Mouse (Mus musculus) urinary bladder, postnatal 4 days (tissue): Measurements from ENCODE around the gene Tmem203.
A peak's percentile ranks its signal among the peaks of the same experiment; 100 is the strongest.

Experiments used
- DNase-seq, 2 experiments: peaks; one replicate each; pipeline ENCODE4 v3.0.0; 2021 to 2022; ENCODE audit warnings: low spot score in 2 of 2

Gene Tmem203

DNA sequence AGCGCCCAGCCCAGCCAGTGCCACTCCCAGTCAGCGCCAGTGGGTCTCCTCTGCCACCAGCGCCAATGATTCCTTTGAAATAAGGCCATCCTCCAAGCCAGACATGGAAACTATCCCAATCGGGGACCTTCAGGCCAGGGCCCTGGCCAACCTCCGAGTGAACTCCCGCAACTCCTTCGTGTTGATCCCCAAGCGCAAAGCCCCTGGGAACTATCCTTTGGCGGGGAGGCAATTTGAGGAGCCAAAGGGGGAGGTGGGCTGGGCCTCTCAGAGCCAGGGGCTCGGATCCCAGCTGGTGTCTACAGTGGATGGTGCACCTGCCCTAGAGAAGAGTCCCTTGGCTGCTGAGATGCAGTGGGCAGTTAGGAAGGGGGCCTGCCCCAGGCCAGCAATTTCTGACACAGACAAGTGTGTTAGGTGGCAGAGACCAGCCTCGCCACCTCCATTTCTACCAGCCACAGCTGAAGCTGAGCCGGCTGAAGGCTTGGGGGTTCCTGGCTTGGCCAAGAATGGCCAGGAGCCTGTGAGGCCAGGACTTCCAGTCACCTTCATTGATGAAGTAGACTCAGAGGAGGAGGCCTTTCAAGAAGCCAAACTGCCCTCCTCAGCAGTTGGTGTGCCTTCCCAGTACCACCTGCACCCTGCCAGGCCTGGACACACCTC is 8.5 kb downstream of the Tmem203 start:
- no peak for DNase-seq

DNA sequence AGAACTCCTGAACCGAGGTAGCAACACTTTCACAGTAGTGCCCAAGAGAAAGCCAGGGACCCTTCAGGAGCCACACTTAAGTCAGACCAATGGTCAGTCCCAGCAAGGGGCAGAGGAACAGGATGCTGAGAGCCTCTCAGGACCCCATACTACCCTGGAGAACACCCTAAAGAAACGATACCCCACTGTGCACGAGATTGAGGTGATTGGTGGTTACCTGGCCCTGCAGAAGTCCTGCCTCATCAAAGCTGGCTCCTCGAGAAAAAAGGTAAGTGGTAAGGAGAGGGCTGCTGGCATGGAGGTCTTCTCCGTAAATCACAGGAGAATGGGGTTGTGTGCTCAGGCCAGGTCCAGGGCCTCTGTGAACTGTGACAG is 9.0 kb downstream of the Tmem203 start:
- no peak for DNase-seq

DNA sequence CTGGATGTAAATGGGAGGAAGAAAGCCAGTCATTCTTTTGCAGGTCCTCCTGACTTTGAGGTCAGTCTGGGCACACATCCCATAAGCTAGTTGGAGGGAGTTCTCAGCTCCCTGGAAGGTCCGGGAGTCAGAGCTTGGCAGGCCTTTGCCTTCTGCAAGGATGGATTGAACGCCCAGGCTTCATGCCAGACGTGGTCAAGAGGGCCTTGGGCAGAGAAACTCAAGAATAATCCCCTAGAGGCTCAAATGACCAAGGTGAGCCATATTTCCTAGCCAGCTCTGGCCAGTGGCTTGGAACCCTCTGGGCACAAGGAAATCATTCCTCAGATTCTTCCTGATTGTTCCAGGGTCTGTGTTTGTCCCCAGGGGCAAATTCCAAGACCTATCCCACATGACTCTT is 9.6 kb downstream of the Tmem203 start:
- DNase-seq, result no peak

DNA sequence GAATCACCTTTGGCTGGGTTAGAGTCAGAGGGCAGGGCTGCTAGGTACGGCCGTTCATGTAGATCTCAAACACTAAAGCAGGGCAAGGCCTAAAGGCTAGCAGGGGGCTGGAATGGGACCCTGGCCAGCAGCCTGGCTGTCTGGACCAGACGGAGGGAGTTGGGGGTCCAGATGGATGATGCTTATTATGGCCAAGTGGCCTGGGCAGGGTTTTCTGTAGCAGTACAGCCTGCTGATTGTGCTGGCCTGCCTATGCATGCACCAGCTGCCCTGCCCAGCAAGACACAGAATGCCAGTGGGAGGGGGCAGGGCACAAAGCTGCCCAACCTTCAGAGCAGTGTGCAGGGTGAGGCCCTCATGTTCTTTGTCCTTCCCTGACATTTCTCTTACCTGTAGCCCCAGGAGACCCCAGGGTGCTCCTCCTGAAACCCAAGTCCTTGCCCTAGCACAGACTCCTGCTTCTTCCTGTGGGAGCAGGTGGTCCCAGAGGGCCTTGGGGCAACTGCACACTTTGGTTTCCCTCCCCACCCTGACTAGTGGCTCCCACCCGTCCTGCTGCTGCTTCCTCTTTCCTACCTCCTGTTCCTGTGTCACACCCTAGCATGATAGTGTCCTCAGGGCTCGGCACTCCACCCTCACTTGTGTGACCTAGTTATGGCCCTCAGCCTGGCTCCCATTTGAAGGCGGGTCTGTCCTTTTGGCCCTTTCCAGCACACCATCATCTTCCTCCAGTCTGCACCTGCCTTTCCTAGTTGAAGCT is 10.8 kb downstream of the Tmem203 start:
- DNase-seq, result no peak

DNA sequence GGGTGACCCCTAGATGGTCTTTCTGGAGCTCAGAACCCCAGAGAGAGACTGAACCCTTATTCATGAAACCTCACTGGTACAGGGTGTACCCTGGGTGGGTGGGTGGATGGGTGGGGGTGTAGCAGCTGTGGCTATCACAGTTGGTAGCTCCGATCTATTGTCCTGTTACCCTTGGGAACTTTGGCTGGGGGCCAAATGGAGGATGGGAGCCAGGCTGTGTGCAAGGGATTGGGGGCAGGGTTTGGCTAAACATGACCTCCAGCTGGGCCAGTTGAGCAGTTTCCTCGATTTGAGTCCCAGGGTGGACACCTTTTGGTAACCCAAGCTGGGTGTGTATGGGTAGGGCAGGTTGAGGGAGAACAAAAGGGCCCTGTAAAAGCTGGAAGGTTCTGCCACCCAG is 11.5 kb downstream of the Tmem203 start:
- no peak for DNase-seq

DNA sequence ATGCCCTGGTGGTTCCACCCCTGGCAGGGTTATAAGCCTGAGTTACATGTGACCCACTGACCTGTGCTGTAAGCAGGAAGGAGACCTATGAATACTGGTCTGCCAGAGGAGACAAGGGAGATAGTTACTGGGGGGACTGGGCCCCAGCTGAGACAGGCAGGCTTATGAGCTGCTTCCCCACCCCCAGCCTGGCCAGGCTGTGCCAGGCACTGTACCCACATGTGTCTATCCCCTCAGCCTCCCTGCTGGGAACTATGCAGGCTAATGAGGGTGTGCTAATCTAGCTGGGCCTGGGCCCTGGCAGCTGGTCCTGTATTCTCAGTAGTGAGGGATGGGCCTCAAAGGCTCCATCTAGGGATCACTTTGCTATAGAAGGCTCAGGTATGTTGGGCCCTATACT is 12.0 kb downstream of the Tmem203 start:
- no peak for DNase-seq

DNA sequence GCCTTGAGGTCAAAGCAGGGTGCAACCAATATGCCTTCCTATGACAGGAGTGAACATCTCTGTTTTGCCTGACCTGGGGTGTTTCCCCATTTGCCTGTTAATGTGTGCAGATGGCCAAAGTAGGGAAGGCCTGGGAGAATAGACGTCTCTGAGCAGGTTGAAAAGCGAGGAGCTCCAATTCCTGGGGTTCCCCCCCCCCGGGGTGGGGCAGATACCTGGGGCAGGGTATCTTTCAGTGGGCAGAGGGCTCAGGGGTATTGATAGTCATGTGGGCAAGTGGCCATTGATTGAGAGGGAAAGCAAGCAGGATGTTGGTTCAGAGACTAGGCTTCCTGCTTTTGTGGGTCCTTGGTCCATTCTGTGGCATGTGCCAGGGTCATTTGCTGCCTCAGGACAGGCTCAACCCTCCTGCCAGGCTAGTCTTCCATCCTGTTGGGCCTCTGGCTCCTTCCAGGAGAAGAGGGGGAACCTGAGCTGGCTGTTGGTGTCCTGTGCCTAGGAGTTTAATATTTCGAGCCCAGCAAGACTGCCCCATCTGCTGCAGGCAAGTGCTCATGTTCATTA is 12.6 kb downstream of the Tmem203 start:
- no peak for DNase-seq

DNA sequence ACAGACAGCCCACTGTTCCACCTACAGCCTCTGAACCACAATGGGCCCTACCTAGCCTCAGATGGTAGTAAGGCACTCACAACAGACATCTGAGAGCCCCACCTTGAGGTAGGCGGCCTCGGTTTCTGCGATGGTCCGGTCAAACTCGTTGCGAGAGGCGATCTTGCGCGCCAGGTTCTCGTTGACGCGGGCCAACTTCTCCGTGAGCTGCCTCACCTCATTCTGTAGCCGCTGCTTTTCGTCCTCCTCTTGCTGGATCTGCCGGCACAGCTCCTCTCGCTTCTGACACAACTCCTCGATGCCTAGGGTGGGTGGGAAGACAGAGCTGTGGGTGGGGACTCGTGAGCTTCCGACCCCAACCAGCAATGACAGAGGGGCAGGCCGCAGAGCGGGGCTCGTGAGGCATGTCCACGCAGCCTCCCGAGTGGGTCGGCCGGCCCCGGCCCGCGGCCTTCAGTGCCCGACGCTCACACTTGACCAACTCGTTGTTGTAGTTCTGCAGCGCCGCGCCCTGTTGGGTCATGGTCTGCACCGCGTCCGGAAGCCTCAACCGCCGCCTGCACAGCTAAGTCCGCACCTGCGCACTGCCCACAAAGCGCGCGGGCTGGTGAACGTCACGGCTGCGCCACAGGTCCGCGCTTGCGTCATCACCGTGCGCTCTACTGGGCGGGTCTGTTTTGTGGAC is 16.7 kb downstream of the Tmem203 start, which contains the start of the genes Ssna1 and Anapc2:
Ssna1 (minus strand) TSS at position 612 of the 685 bp plus-strand sequence.
Anapc2 (plus strand) TSS at position 652 of the 685 bp plus-strand sequence.
- peak; percentile 95 to 98 for DNase-seq

DNA sequence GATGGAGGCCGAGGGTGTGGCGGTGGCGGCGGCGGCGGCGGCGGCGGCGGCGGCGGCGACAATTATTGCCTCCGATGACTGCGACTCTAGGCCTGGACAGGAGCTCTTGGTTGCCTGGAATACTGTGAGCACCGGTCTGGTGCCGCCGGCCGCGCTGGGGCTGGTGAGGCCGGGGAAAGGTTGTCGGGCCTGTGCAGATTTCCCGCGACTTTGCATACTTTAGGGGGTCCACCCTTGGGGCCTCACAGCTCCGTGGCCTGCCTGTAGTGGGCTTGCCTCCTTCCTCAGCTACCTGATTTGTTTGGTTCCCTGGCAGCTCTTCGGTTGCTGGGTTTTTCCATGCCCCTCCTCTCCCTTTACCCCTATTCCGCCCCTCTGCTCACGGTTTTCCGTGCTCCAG is 17.3 kb downstream of the Tmem203 start:
- DNase-seq, result no peak

DNA sequence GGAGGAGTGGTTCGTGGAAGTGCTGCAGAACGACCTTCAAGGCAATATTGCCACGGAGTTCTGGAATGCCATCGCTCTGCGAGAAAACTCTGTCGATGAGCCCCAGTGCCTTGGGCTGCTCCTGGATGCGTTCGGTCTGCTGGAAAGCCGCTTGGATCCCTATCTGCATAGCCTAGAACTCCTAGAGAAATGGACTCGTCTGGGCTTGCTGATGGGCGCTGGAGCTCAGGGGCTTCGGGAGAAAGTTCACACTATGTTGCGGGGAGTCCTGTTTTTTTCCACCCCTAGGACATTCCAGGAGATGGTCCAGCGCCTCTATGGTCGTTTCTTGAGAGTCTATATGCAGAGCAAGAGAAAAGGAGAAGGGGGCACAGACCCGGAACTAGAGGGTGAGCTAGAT is 17.8 kb downstream of the Tmem203 start:
- DNase-seq, result no peak

DNA sequence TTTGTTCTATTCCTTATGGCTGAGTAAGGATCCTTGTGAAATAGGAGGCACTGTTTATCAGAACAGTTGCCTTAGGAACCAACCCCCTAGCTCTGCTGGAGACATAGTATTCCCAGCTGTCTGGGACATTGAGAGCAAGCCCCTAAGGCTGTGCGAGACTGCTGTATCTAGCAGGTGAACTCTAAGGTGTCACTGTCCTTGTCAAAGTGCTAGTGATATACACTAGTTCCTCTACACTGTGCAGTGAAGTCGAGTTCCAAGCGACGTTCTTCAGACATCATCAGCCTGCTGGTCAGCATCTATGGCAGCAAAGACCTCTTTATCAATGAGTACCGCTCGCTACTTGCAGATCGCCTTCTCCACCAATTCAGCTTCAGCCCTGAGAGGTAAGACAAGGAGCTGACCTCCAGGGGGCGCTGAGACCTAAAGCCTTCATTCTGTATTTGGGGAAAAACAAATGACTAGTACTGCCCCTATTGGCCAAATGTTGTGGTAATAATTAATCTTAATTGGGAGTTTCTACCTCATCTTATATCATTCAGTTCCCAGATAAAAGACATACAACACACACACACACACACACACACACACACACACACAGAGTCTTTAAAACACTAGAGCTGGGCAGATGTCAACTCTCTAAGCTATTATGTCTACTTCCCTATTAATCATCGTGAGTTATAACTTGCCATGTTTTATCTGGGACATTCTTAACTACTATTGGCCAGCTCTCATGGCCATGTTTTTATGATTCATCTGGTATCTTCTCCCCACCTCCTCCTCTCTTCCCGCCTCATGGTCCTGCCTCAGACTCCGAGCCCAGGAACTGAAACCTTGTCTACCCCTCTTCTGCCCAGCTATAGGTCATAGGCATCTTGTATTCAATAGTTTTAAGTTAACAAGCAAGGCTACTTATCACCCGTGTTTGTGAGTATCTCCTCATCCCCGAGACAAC is 24.0 kb downstream of the Tmem203 start:
- DNase-seq, result peak; percentile 66 to 86

DNA sequence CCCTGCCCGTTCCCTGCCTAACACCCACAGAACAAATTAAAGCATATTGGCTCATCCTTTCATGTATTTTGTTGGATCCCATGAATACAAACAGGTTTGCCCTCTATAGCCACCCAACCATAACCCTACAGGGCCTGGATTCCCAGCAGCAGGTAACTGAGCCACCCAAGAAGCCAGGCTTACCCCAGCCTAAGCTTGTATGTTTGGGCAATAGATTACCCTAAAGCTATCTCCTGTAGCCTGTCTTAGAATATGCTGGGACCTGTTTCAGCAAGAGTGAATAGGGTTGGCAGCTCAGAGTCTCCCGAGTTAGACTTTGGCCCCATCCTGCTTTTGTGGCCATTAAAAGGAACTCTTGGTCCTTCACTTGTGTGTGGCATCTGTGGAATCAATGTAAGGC is 30.3 kb downstream of the Tmem203 start:
- DNase-seq, result no peak

DNA sequence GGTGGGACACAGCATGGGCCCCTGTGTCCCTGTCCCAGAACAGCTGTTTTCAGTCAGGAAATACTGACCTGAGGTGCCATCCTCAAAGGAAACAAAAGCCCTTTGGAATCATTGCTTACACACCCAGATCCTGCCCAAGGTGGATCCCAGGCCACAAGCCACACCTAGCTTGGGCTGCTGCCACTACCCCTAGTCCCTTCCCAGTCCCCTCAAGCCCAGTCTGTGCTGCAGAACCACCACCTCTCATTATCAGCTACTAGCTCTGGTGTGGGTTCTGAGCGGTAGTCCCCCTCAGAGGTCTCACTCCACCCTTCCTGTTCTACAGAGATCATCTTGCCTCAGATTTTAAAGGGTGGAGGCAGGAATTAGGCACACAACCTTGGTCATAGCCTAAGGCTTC is 31.1 kb downstream of the Tmem203 start:
- DNase-seq, result no peak

DNA sequence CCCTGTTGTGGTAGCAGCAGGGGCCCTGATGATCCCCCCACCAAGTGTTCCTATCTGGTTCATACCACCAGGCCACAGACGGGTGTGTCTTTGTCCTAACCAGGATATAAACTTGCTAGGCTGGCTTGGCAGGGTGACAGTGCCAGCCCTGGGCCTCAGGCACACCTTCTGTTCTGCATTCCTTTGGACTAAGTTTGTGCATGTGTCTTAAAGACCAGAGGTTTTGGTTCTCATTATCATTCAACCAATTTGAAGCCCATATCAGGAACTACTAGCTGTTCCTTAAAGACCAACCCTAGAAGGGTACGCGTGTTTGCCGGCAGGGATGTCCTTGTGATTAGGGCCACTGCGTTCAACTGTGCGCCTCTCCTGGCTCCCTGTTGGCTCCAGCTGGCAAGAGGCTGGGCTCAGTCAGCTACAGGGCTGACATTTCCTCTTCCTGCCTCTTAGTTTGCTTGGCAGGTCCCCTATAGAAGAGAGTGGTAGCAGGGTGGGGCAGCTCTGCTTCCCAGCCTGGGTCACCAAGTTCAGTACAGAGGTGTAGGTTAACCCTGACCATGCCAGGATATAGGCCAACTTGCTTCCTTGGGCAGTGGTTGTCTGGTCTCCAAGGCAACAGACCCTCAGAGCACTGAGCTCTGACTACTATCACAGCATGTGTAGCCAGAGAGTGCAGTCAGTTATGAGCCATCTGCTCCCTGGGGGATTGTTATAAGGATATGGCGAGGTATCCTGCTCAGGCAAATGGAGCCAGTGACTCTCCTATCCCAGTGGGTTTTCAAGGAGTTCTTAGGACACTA is 31.8 kb downstream of the Tmem203 start:
- no peak for DNase-seq

DNA sequence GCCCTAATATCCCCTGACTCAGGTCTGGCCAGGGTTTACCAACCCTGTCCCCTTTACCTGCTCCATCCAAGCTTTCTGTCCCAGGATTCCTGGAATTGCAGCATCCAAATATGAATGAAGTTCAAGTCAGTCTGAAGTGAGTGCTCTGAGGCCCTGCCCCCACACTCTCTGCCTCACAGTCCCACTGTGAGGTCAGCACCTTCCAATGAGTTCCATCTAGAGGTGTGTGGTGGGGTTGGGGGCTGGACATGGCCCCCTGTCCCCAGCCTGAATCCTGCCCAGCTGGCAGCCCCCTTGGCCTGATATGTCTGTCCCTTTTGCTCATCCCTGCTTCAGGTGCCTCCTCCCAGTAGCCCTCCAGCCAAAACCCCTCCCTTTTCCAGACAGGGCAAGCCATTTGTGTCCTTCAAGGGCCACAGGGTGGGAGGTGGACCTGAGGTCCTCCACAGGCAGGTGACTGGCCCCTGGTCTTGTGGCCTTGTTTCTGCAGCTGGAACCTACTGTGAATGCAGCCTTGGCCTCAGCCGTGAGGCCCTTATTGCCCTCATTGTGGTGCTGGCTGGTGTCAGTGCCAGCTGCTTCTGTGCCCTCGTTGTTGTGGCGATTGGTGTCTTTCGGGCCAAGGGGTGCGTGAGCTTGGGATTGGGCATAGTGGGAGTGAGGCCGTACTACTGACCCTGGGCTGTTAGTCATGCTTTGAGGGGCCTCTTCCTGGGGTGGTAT is 32.8 kb downstream of the Tmem203 start, which contains the start of gene Tmem210:
Tmem210 (plus strand) TSS at position 219 of the 723 bp plus-strand sequence.
- no peak for DNase-seq

DNA sequence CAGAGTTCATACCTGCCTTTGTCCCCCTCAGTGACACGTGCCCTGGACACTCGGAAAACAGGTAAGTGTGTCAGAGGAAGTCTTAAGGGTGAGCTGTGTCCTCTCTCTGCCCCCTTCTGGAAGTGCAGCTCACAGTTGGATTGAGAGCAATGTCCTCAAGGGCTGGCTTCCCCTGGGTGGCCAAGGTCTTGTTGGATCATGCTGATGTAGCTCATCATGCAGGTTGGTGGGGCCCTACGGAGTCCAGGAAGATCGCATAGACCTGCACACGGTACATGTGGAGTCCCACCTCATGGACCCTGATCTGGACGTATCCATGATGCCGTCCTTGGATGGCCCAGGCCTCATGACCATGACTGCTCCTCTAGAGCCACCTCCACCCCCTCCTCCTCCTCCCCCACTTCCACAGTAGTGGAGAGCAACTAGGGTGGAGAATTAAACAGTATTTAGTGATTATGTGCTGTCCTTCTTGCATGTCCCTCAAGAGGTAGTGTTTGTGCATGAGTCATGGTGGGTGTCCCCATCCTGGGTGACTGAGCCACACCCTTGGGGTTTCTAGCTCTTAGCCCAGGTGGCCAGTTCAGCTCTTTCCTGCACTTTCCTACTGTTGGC is 33.6 kb downstream of the Tmem203 start:
- no peak for DNase-seq

DNA sequence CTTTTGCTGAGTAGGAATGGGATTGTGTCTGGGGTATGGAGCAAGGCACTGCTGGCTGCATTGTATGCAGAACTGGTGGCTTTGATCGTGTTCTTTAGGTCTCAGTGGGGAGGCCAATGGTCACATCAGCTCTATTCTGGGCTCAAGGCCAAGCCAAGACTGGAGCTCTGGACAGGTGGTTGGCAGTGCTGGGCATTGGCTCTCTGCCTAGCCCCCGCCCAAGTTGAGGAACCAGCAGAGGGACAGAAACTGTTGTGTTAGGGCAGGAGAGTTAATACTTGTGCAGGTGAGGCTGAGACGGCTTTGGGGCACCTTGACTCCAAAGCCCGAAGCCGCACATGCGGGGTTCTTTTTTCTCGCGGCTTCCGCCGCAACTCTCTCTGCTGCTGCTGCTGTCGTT is 34.4 kb downstream of the Tmem203 start, which contains the start of gene Lrrc26:
Lrrc26 (plus strand) TSS at position 265 of the 400 bp plus-strand sequence.
- DNase-seq, result no peak

DNA sequence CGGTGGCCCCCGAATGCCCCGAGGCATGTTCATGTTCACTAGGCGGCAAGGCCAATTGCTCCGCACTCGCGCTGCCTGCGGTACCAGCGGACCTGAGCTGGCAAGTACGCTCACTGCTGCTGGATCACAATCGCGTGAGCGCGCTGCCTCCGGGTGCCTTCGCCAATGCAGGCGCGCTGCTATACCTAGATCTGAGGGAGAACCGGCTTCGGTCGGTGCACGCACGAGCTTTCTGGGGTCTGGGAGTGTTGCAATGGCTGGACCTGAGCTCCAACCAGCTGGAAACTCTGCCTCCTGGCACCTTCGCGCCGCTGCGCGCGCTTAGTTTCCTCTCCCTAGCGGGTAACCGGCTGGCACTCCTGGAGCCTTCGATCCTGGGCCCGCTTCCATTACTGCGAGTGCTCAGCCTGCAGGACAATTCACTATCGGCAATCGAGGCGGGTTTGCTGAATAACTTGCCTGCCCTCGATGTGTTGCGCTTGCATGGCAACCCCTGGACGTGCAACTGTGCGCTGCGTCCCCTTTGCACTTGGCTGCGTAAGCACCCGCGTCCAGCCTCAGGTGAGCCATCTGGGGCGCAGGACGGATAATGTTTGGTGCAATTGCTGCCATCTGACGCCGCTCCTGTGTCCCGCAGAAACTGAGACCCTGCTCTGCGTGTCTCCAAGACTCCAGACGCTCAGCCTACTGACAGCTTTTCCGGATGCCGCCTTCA is 35.0 kb downstream of the Tmem203 start:
- no peak for DNase-seq

DNA sequence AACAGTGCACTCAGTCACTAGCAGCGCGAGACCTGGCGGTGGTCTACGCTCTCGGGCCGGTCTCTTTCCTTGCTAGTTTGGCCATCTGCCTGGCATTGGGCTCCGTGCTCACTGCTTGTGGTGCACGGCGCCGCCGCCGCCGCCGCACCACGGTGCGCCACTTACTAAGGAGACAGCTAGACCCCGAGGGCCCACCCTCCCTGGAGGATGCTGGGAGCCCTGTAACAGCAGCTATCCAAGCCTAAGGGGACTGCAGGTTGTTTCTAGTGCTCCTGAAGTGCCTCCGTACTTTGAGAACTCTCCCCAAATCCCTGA is 35.5 kb downstream of the Tmem203 start:
- DNase-seq, result no peak
